Mouse (Mus musculus) megakaryocyte, embryonic 14.5 days (primary cell): ENCODE measurements around the gene Cask. TPM values are rescaled to one million over a fixed set of nuclear protein-coding genes. Genes with fewer than 3 reads are reported as not detected.

ENCODE experiments used
- H3K27me3 ChIP-seq: replicated peaks from 2 replicates; pipeline ENCODE3; 2012; ENCODE audit warnings: inconsistent platforms
- H3K36me3 ChIP-seq: replicated peaks from 2 replicates; pipeline ENCODE3; 2012; ENCODE audit warnings: low read length, inconsistent platforms, mixed read lengths
- H3K4me1 ChIP-seq: 2 replicates; pipeline ENCODE4 v1.6.1; 2012; ENCODE audit warnings: inconsistent platforms
- H3K4me3 ChIP-seq: replicated peaks from 2 replicates; pipeline ENCODE3; 2012; ENCODE audit warnings: moderate library complexity, mild to moderate bottlenecking, inconsistent platforms
- H3K9me3 ChIP-seq: 2 replicates; pipeline ENCODE4 v1.6.1; 2012; ENCODE audit warnings: inconsistent platforms
- FLI1 ChIP-seq: IDR thresholded peaks from 2 replicates; pipeline ENCODE4 v1.6.1; 2012; ENCODE audit warnings: low read length, inconsistent platforms, mixed read lengths
- GATA1 ChIP-seq: IDR thresholded peaks from 3 replicates; pipeline ENCODE4 v1.6.1; 2012; ENCODE audit warnings: mixed read lengths, low read length, inconsistent platforms, borderline replicate concordance
- polyA plus RNA-seq: library from polyadenylated mRNA; stranded (reverse); fragments of >175 nt; gene quantifications from 2 replicates; pipeline ENCODE4 v1.2.3, GENCODE M21; 2012; ENCODE audit warnings: low replicate concordance; ENCODE audit not compliant: insufficient read depth

Cask gene
- polyA plus RNA-seq, 1 experiment = 0.16 TPM

- Histone ChIP-seq H3K4me1 (peaks cover 20% of the 10 kb centered on the region; the same call in 1 of the 2 replicates), H3K4me3 (no peak overlapping the region), H3K36me3 (no peaks in the 10 kb centered on the region), H3K9me3 (0 out of 2 replicates have a peak, but pooled peaks cover 2% of the 10 kb centered on the region), H3K27me3 (no peaks in the 10 kb centered on the region)
- no peak for TF ChIP-seq GATA1
- no peak for TF ChIP-seq FLI1
Observed at GRCm38 (mm10) chrX:13651889-13652288, 199.3 kb downstream of the Cask start.

DNA sequence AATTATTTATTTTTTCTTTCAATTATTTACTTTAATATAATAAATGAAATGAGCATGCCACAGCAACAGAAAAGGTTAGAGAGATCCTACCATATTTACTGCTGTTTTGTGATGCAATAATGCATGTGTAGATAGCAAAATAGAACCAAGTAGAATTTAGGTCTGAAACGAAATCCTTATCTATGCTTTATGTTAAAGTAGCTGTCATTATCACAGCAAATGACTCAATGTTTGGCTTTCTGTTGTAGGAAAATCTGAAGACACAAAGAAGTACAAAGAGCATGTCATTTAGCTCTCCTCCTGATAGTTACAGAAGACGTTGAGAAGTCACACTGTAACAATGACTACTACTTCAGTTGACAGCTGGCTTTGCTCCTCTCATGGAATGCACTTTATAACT lies 212.3 kb downstream of the Cask start:
- no peaks in the 10 kb centered on the region for H3K9me3 ChIP-seq
- no peaks in the 10 kb centered on the region for H3K36me3 ChIP-seq
- H3K4me1 ChIP-seq = no peaks in the 10 kb centered on the region; the same call in 1 of the 2 replicates
- TF ChIP-seq GATA1 = no peak
- TF ChIP-seq FLI1 = no peak
- H3K27me3 ChIP-seq = no peaks in the 10 kb centered on the region
- no peak overlapping the region for H3K4me3 ChIP-seq

DNA sequence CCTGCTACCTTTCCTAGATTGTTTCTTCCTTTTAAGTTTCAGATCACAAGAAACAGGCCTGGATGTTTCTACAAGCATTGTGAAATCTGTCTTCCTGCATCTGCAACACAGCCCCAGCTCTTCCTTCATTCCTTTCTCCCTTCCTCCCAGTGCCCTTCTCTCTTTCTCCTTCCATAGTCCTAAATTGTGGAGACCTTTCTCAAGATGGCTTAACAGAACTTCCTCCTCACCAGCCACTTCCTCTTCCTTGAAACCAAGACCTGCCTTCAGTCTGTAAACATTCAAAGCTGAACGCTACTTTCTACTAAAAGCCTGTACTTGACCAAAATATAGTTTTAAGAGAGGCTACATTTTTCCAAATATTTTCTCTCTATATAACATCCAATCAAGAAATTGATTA lies 214.8 kb downstream of the Cask start:
- Histone ChIP-seq H3K36me3 (no peaks in the 10 kb centered on the region), H3K9me3 (no peaks in the 10 kb centered on the region), H3K4me3 (no peak overlapping the region), H3K4me1 (peaks cover 3% of the 10 kb centered on the region; the same call in 1 of the 2 replicates), H3K27me3 (peaks cover 2% of the 10 kb centered on the region)
- TF ChIP-seq FLI1 (no peak), GATA1 (no peak)

DNA sequence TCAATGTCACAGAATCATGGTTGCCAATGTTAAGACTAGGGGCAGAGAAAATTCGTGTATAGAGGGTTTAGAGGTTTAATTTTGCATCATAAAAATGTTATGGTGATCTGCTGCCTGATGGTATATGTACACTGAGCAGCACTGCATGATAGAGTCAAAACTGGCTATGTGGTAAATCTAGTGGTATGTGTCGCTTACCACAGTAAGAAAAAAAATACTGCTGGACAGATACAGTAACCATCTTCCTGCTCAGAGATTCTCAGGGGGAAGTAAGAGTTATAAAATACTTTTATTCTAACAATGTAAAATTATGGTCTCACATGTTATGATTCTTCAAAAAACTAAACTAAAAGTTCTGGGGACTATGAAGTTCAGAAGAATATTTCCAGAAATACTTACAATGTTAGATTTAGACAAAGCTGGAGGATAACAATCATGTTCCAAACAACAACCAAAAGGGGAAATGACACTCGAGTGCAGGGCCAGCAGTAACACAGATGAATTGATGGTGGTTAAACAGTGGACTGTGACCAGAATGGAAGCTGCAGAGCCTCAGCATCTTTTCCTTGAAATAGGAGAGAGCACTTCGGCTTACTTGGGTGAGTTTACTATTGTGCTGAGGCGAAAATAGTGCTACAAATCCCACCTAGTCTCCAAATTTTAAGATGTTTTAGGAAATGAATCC lies 219.4 kb downstream of the Cask start, which contains the start of gene Gpr34:
Gene Gpr34 (plus strand): TSS at position 491 of the 685 bp plus-strand sequence.
- TF ChIP-seq FLI1 (no peak), GATA1 (no peak)
- no peak within 1 kb of the TSS for H3K4me3 ChIP-seq
- H3K36me3 ChIP-seq = no peaks in the 10 kb centered on the region
- H3K4me1 ChIP-seq = peaks cover 3% of the 10 kb centered on the region; the same call in 1 of the 2 replicates
- H3K27me3 ChIP-seq = peaks cover 2% of the 10 kb centered on the region
- no peaks in the 10 kb centered on the region for H3K9me3 ChIP-seq

DNA sequence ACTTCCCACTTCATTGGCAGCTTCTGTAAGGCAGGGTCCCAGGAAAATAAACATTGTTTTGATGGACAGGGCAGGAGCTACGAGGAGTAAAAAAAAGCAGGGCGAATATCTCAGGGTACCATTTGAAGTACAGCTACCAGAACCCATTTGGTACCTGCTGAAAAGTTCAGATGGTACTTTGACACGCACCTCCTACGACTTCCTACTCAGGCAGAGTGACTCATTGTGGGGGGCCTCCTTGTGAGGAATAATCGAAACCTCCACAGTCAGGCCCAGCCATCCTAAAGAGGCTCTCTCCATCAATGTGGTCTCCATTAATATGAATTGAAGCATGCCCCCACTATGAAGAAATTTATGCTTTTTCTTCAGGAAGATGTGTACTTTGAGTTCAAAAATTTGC lies 228.5 kb downstream of the Cask start:
- H3K4me3 ChIP-seq = no peak overlapping the region
- no peaks in the 10 kb centered on the region for H3K36me3 ChIP-seq
- peaks cover 12% of the 10 kb centered on the region; the same call in 1 of the 2 replicates for H3K4me1 ChIP-seq
- H3K9me3 ChIP-seq = no peaks in the 10 kb centered on the region
- H3K27me3 ChIP-seq = no peaks in the 10 kb centered on the region
- TF ChIP-seq FLI1 (no peak), GATA1 (no peak)

DNA sequence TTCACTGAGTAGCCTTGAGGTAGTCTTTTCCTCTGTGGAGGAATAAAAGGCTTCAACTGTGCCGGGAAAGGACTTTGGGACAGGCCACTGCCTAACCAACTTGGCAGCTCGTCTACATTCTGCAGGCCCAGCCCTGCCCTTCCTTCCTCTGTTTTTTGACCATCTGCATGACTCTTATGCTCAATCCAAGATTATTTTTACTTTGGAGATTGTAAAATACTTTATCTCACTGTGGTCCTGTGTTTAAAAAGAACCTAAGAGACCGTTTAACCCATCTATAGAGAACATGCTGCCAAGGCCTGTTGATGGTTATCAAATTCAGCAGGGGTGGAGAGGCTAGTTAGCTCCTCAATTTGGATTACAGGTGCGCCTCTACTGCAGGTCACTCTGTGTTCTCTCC lies 229.7 kb downstream of the Cask start:
- H3K9me3 ChIP-seq = no peaks in the 10 kb centered on the region
- H3K4me3 ChIP-seq = no peak overlapping the region
- H3K36me3 ChIP-seq = no peaks in the 10 kb centered on the region
- peaks cover 18% of the 10 kb centered on the region; the same call in 1 of the 2 replicates for H3K4me1 ChIP-seq
- TF ChIP-seq GATA1 (no peak), FLI1 (no peak)
- H3K27me3 ChIP-seq = no peaks in the 10 kb centered on the region

- TF ChIP-seq FLI1 = no peak
- no peak for TF ChIP-seq GATA1
- peaks cover 2% of the 10 kb centered on the region for H3K27me3 ChIP-seq
- H3K36me3 ChIP-seq = no peaks in the 10 kb centered on the region
- H3K4me1 ChIP-seq = peaks cover 18% of the 10 kb centered on the region; the same call in 1 of the 2 replicates
- no peaks in the 10 kb centered on the region for H3K9me3 ChIP-seq
- no peak overlapping the region for H3K4me3 ChIP-seq
Observed at GRCm38 (mm10) chrX:13618476-13618875, 232.7 kb downstream of the Cask start.

DNA sequence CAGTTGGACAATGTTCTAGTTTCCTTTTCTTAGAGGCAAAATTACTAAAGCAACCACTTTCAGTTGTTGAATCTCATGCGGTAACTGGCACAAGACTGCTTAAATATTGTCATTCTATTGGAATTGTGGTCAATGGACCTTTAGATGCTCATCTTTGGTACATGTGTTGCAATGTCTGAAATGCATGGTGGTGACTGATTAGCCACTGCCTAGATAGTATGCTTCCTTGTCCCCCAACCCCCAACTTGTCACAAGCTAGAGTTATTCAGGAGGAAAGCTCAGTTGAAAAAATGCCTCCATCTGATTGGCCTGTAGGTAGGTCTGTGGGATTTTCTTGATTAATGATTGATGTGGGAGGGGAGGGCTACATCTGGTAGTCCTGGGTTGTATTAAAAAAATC lies 233.9 kb downstream of the Cask start:
- no peak overlapping the region for H3K4me3 ChIP-seq
- peaks cover 13% of the 10 kb centered on the region; the same call in 1 of the 2 replicates for H3K4me1 ChIP-seq
- H3K27me3 ChIP-seq = peaks cover 3% of the 10 kb centered on the region
- H3K9me3 ChIP-seq = no peaks in the 10 kb centered on the region
- TF ChIP-seq FLI1 (no peak), GATA1 (no peak)
- H3K36me3 ChIP-seq = no peaks in the 10 kb centered on the region

GRCm38 (mm10) chrX:13616726-13617125 lies 234.4 kb downstream of the Cask start:
- Histone ChIP-seq H3K4me1 (peaks cover 13% of the 10 kb centered on the region; the same call in 1 of the 2 replicates), H3K27me3 (peaks cover 3% of the 10 kb centered on the region), H3K9me3 (no peaks in the 10 kb centered on the region), H3K36me3 (no peaks in the 10 kb centered on the region), H3K4me3 (no peak overlapping the region)
- TF ChIP-seq GATA1 = no peak
- TF ChIP-seq FLI1 = no peak

- Histone ChIP-seq H3K4me3 (no peak overlapping the region), H3K36me3 (no peaks in the 10 kb centered on the region), H3K4me1 (0 out of 2 replicates have a peak, but pooled peaks cover 1% of the 10 kb centered on the region), H3K27me3 (peaks cover 3% of the 10 kb centered on the region), H3K9me3 (no peaks in the 10 kb centered on the region)
- TF ChIP-seq FLI1 (no peak), GATA1 (no peak)
Observed at GRCm38 (mm10) chrX:13612115-13612514, 239.1 kb downstream of the Cask start.
